Mouse (Mus musculus): ENCODE data around the gene Anks1.

GRCm38 (mm10) chr17:27940352-27940751 lies 31.2 kb downstream of the Anks1 start:
- no peak for TF ChIP-seq POLR2A (IDR thresholded peaks at IDR 0.05; ENCODE audit: control insufficient read depth, low read depth, low read length)
- no peak for TF ChIP-seq CTCF (IDR thresholded peaks at IDR 0.05; ENCODE audit: control insufficient read depth, insufficient read depth, insufficient replicate concordance, low read depth, low read length)
